Mouse (Mus musculus): Measurements from ENCODE around the gene Tmem51.

DNA sequence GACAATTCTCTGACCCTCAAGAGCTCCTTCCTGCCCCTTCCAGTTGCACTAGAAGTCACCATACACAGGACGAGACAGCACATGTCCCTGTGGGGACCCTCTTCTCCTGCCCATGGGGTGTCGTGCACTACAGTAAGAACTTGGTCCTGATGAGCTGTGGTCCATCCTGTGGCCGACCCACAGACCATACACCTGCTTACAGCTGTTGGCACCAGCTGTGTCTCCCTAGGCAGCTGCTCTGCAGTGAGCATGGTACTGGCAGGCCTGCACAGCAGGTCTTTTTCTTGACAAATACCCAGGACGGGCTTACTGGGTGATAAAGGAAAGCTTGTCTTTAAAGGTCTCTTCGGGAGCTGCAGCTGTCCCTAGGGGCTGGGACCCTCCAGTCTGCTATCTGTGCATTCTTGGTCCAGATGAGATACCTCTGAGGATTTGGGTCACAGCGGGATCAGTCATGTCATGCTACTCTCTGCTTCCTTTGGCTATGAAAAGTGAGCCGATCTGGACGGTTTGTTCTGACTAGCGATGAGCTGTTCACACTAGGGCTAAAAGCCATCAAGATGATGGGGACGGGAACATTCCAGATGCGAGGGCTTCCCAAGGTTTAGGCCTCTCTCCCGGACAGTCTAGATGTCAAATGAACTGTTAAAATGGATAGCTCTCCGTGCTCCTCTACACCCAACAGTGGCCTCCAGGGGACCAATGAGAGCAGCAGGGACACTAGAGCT, 24.8 kb downstream of the Tmem51 start:
- no peak for TF ChIP-seq CTCF (IDR thresholded peaks at IDR 0.05; ENCODE audit: low read depth, low read length)
- TF ChIP-seq GATA1 (IDR thresholded peaks at IDR 0.05; ENCODE audit: borderline replicate concordance, low read length), result no peak

All from G1E (cell line).